Mouse (Mus musculus): ENCODE measurements around the gene Kif26b.

GRCm38 (mm10) chr1:178691679-178692078 lies 162.8 kb downstream of the Kif26b start:
- TF ChIP-seq CTCF (IDR thresholded peaks at IDR 0.05) (no peak), EP300 (IDR thresholded peaks at IDR 0.05) (no peak)
